Mouse (Mus musculus): ENCODE data around the gene Serpinf2.
"Not testable (repeated sequence)": the region's sequence is repeated elsewhere in the genome, so short reads cannot be mapped to it uniquely, and the experiment has no call there.

DNA sequence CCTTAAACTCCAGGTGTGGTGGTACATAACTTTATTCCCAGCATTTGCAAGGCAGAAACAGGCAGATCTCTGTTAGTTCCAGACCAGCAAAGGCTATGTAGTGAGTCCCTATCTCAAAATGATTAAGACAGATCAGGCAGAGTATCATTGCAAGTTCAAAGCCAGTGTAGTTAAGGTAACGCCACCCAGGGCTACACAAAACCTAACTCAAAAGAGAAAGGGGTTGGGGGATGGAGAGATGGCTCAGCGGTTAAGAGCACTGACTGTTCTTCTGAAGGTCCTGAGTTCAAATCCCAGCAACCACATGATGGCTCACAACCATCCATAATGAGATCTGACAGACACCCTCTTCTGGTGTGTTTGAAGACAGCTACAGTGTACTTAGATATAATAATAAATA is 16.6 kb upstream of the Serpinf2 start:
- not testable (repeated sequence) for TF ChIP-seq CTCF (IDR thresholded peaks at IDR 0.05; ENCODE audit: borderline replicate concordance, control insufficient read depth, extremely low read depth, insufficient read depth, low read length, poor library complexity); POLR2A (IDR thresholded peaks at IDR 0.05; ENCODE audit: control insufficient read depth, extremely low read depth, insufficient read depth, low read length, poor library complexity)
